Mouse (Mus musculus): ENCODE measurements around the gene Grik2.
A peak's percentile ranks its signal among the peaks of the same experiment; 100 is the strongest.
"Not testable (repeated sequence)": the region's sequence is repeated elsewhere in the genome, so short reads cannot be mapped to it uniquely, and the experiment has no call there.

Grik2 gene

DNA sequence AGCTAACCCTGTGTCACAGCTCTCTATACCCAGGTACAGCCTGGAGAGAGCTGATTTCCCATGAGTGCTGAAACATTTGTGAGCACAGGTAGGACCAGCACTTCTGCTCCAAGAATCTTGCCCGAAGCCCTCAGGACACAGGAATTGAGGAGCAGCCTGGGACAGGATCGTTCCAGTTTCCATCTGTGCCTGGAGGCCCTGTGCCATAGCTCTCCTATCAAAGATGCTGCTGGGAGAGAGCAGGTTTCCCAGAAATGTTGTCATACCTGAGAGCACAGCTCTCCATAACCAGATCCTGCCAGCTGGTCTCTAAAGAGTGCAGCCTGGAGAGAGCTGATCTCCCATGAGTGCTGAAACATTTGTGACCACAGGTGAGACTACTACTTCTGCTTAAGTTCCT lies 420.0 kb downstream of the Grik2 start:
- DNase-seq (ENCODE audit: extremely low spot score, low read depth, low spot score) = no peak

DNA sequence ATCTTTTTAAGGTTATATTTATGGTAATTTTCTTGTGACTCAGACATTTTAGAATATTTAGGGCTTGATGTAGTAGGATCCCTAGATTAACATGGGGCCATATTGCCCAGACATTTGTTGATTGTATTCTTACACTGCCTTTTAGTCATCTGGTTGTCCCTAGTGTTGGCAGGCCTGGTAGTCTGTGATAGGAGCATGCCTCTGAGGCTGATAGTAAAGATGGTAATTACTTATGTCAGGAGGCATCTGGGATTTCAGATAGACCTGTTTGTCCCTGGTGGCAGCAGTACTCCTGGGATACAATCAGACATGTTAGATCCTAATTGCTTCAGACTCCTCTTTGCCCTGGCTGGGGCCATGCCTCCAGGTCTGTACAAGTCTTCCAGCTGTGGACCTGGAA lies 423.3 kb downstream of the Grik2 start:
- DNase-seq (ENCODE audit: extremely low spot score, low read depth, low spot score) = no peak

- DNase-seq (ENCODE audit: extremely low spot score, low read depth, low spot score) = no peak
Measured at GRCm38 (mm10) chr10:49322413-49322812, 466.2 kb downstream of the Grik2 start.

GRCm38 (mm10) chr10:49319880-49320279 lies 468.7 kb downstream of the Grik2 start:
- no peak for DNase-seq (ENCODE audit: extremely low spot score, low read depth, low spot score)

DNA sequence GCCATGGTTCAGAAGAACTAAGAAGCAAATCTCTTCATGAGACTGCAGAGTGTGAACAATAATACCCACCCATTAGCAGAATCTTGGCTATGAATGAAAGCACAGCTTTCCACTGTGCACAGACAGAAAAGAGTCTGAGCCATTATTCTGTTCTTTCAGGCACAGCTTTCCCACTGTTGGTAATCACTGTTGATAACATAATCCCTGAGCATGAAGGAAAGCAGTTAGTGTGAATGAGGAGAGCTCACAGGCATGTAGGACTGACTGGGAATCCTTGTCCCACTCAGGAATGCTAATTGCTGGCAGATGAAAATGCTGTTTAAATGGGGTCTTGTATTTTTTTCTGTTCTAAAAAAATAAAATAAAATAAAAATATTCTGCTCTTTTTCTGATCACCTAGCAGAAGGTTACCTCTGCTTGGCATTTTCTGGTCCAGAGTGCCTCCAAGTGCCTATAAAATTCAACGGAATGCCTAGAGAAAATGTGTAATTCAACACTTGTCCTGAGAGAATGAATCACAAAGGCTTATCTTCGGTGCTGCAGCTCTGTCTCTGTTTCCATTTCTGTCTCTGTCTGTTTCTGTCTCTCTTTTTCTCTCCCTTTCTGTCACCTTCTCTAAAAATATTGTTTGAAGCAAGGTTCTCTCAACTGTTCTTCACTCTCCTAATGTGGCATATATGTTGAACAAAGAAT lies 532.2 kb downstream of the Grik2 start:
- DNase-seq (ENCODE audit: extremely low spot score, low read depth, low spot score) = no peak

GRCm38 (mm10) chr10:49237356-49237755 lies 551.2 kb downstream of the Grik2 start:
- not testable (repeated sequence) for DNase-seq (ENCODE audit: extremely low spot score, low read depth, low spot score)

GRCm38 (mm10) chr10:49236844-49237243 lies 551.7 kb downstream of the Grik2 start:
- DNase-seq (ENCODE audit: extremely low spot score, low read depth, low spot score) = not testable (repeated sequence)

GRCm38 (mm10) chr10:49220096-49220495 lies 568.5 kb downstream of the Grik2 start:
- no peak for DNase-seq (ENCODE audit: extremely low spot score, low read depth, low spot score)

DNA sequence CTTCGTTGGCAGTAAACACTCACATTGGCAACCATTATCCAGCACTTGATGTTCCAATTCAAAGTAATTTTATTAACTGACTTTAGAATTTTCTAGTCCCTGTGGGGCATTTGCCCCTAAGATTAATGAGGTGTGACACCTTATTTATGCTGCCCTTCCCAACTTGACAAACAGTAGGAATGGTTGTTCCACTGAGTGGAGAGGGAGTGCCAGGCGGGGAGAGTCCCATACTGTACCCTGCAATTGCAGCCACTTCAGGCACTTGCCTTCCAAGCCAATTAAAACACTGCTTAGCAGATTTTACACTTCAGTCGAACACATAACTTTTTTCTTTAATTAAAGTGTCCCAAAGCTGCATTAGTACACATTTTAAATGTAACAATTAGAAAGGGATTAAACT lies 568.9 kb downstream of the Grik2 start:
- DNase-seq (ENCODE audit: extremely low spot score, low read depth, low spot score) = peak; percentile 10

- no peak for DNase-seq (ENCODE audit: extremely low spot score, low read depth, low spot score)
Measured at GRCm38 (mm10) chr10:49191773-49192371, 596.7 kb downstream of the Grik2 start.

DNA sequence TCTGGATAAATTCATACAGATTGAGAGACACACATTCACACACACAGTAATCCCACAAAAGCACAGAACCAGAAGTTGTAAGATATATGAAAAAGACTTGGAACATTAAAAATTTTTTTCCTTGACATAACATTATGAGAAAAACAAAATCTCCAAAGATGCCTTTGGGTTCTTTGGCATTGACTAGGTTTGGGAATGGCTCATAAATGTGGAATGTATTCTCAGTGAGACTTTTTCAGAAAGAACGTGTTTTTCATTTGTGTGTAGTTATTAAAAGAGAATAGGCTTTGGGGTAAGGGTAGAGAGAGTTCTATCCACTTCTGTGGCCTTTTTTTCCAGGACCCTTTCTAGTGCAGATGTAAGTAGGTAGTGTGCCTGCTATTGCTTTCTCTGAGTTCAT lies 597.3 kb downstream of the Grik2 start:
- no peak for DNase-seq (ENCODE audit: extremely low spot score, low read depth, low spot score)

GRCm38 (mm10) chr10:49154134-49154533 lies 634.4 kb downstream of the Grik2 start:
- no peak for DNase-seq (ENCODE audit: extremely low spot score, low read depth, low spot score)

GRCm38 (mm10) chr10:49151496-49151895 lies 637.1 kb downstream of the Grik2 start:
- not testable (repeated sequence) for DNase-seq (ENCODE audit: extremely low spot score, low read depth, low spot score)

- DNase-seq (ENCODE audit: extremely low spot score, low read depth, low spot score) = no peak
Measured at GRCm38 (mm10) chr10:49149714-49150113, 638.9 kb downstream of the Grik2 start.

GRCm38 (mm10) chr10:49142658-49143057 lies 645.9 kb downstream of the Grik2 start:
- no peak for DNase-seq (ENCODE audit: extremely low spot score, low read depth, low spot score)

- DNase-seq (ENCODE audit: extremely low spot score, low read depth, low spot score) = no peak
Measured at GRCm38 (mm10) chr10:49136816-49137215, 651.8 kb downstream of the Grik2 start.

- DNase-seq (ENCODE audit: extremely low spot score, low read depth, low spot score) = no peak
Measured at GRCm38 (mm10) chr10:49131311-49131710, 657.3 kb downstream of the Grik2 start.

GRCm38 (mm10) chr10:49050339-49050738 lies 738.2 kb downstream of the Grik2 start:
- no peak for DNase-seq (ENCODE audit: extremely low spot score, low read depth, low spot score)

DNA sequence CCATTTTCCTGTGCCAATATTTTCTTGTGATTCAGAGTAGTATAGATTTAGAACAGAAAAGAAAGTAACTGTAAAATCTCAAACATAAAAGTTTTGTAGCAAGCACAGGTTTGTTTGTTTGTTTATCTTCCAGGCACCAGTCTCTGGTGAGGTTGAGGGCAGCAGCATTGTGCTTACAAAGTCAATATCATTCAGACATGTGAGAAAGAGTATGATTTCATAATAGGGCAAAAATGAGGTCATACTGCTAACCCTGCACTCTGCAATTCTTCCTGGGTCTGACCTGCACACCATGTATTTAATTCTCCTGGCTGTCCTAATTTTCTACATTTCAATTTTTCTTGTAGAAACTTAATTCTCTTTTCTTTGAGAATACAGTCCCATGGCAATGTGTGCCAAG lies 739.2 kb downstream of the Grik2 start:
- no peak for DNase-seq (ENCODE audit: extremely low spot score, low read depth, low spot score)
